Mouse (Mus musculus): ENCODE measurements around the gene Myocos.

Myocos gene

GRCm38 (mm10) chr1:162658119-162658518, at the start of gene Myocos:
Myocos (minus strand) TSS chr1:162658219.
- WGBS: 93% methylated on average over 7 of the region's 7 CpGs

- 84% methylated on average over 8 of the region's 8 CpGs for WGBS
Measured at GRCm38 (mm10) chr1:162700389-162701066, 42.5 kb upstream of the Myocos start.

GRCm38 (mm10) chr1:162697866-162698265, 39.8 kb upstream of the Myocos start:
- WGBS: 76% methylated on average over 6 of the region's 6 CpGs

GRCm38 (mm10) chr1:162693721-162694120, 35.7 kb upstream of the Myocos start:
- WGBS: 36% methylated on average over 2 of the region's 2 CpGs

- 4% methylated on average over 11 of the region's 11 CpGs for WGBS
Measured at GRCm38 (mm10) chr1:162665486-162666174, 7.6 kb upstream of the Myocos start.

GRCm38 (mm10) chr1:162664826-162665475, 6.9 kb upstream of the Myocos start:
- 14% methylated on average over 10 of the region's 10 CpGs for WGBS

GRCm38 (mm10) chr1:162660276-162660860, 2.3 kb upstream of the Myocos start:
- WGBS: 87% methylated on average over 11 of the region's 11 CpGs

- 91% methylated on average over 14 of the region's 14 CpGs for WGBS
Measured at GRCm38 (mm10) chr1:162648416-162648815, 9.6 kb downstream of the Myocos start.

GRCm38 (mm10) chr1:162646083-162646686, 11.8 kb downstream of the Myocos start:
- WGBS: 87% methylated on average over 10 of the region's 10 CpGs

- 21% methylated on average over 4 of the region's 4 CpGs for WGBS
Measured at GRCm38 (mm10) chr1:162643752-162644151, 14.3 kb downstream of the Myocos start.

GRCm38 (mm10) chr1:162642591-162642990, 15.4 kb downstream of the Myocos start:
- 89% methylated on average over 3 of the region's 3 CpGs for WGBS

- 82% methylated on average over 1 of the region's 1 CpGs for WGBS
Measured at GRCm38 (mm10) chr1:162639861-162640260, 18.2 kb downstream of the Myocos start.

- WGBS: 83% methylated on average over 10 of the region's 10 CpGs
Measured at GRCm38 (mm10) chr1:162639051-162639750, 18.8 kb downstream of the Myocos start, which contains the start of gene Myoc. Myoc (plus strand) TSS chr1:162639155.

- 86% methylated on average over 4 of the region's 4 CpGs for WGBS
Measured at GRCm38 (mm10) chr1:162638535-162638934, 19.5 kb downstream of the Myocos start.

GRCm38 (mm10) chr1:162636516-162636915, 21.5 kb downstream of the Myocos start:
- WGBS: 76% methylated on average over 3 of the region's 3 CpGs

- WGBS: 50% methylated on average over 1 of the region's 1 CpGs
Measured at GRCm38 (mm10) chr1:162635291-162635931, 22.6 kb downstream of the Myocos start.

- WGBS: 96% methylated on average over 15 of the region's 15 CpGs
Measured at GRCm38 (mm10) chr1:162628326-162628725, 29.7 kb downstream of the Myocos start.

- 68% methylated on average over 4 of the region's 4 CpGs for WGBS
Measured at GRCm38 (mm10) chr1:162627821-162628220, 30.2 kb downstream of the Myocos start.

GRCm38 (mm10) chr1:162625229-162625628, 32.8 kb downstream of the Myocos start:
- WGBS: 30% methylated on average over 7 of the region's 7 CpGs

GRCm38 (mm10) chr1:162623895-162624294, 34.1 kb downstream of the Myocos start:
- 64% methylated on average over 4 of the region's 4 CpGs for WGBS

GRCm38 (mm10) chr1:162620487-162620886, 37.5 kb downstream of the Myocos start:
- WGBS: 68% methylated on average over 4 of the region's 4 CpGs

Measured in cerebral cortex, adult 2 months (tissue).